Mouse (Mus musculus) liver, embryonic 14.5 days (tissue): Measurements from ENCODE around the gene Tango6.

Experiments used
- CTCF ChIP-seq: IDR thresholded peaks from 2 replicates; pipeline ENCODE4 v1.5.1; 2016; ENCODE audit warnings: antibody characterized with exemption, low read depth, control low read depth
- EP300 ChIP-seq: IDR thresholded peaks from 2 replicates; pipeline ENCODE4 v1.6.1; 2016; ENCODE audit warnings: antibody characterized with exemption, low read depth

DNA sequence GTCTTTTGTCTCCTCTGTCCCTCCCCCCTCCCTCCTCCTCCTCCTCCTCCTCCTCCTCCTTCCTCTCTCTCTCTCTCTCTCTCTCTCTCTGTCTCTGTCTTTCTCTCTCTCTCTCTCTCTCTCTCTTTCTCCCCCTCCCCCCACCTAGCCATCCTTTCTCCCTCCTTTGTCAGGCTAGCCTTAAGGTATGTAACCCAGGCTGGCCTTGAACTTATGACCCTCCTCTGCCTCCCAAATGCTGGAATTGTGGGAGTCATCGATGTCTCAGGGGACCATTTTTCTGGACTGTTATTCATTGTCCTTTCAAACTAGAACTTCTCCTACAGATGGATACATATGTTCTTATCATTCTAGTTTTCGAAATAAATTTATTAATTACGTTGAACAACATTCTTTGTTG lies 89.6 kb downstream of the Tango6 start:
- no peak for TF ChIP-seq CTCF
- no peak for TF ChIP-seq EP300
